Mouse (Mus musculus): ENCODE data around the gene Epsti1.

Gene Epsti1

DNA sequence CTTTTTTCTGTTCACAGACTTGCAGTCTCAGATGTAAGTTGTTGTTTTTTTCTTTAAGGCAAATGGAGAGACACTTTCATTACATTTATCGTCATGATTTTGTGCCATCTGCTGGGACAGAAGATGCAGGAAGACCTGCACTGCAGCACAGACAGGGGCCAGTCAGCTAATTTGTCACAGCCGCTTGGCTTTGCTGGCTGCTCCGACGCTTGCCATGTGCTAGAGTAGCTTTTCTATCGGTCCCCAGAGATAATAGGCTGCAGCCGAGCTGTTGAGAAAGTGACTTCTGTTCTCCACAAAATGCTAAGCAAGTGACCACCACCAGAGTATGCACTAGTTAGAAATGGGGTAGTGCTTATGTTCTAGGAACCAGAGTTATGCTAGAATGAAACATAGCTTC, 104.0 kb downstream of the Epsti1 start:
- in situ Hi-C loops (cut with MboI, MseI) = no loop called here

DNA sequence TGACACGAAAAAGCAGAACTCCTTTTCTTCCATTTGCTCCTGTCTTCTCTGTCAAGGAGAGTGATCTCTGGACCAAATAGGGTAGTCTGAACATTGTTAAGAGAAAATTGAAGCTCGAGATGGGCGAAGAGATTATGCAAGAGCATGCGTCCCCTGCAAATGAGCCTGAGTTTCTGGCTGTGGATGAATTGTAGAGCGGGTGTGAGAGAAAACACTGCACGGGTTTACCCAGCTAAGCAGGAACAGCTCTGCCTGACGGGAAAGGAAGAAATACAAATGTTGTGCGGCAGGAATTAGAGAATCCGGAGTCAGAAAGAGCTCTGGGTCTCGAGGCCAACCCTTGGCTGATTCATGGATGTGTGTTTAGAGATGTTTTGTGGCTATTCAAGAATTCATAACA, 107.8 kb downstream of the Epsti1 start:
- in situ Hi-C loops (cut with MboI, MseI) = no loop called here

DNA sequence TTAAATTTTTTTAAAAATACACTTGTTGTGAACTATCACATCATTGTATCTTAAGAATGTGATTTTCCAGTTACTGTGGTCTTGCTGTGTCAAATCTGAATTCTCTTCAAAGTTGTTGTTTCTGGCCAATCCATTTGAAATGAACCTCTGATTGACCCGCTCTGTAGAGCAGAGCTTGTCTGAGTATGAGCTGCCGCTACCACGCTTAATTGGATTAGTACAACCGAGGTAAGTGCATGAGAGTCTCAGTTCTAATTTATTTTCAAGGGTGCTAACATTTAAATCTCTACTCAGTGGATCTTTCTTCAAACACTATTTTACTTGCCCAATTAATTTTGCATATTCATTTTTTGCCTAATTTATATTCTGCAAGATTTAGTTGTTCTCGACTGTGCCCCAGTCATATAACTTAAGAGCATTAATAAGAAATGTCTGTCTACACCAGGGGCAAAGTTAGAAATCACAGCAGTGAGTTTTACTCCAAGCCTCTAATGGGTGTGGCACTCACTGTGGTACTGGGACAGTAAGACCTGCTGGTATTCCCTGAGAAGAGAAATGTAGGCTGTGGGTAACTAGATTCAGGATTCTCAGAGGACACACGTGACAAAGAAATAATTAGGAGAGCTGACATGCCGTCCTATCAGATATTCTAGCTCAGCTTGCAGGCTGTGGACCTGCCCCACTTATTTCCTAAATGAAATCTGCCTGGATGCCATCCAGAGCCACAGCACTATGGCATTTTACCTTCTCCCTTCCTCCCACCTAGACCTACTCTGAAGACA, 111.7 kb downstream of the Epsti1 start:
- in situ Hi-C loops (cut with MboI, MseI) = no loop called here

DNA sequence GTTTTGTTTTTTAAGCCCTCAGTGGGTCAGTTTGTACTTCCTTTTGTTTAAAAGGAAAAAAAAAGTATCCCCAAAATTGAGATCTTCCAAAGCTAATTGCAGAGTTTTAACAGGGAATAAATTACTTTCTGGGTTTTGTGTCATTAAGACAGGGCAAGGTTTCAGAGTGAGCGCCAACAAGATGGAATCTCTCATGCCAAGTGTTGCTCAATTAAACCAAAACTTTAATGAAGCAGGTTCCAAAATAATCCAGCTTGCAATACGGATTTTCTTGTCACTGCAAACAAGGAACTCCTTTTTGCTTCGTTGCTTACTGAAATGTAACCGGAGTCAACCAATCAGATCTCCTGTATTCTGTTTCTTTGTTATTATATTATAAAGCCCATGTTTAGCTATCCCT, 112.4 kb downstream of the Epsti1 start:
- in situ Hi-C loops (cut with MboI, MseI) = no loop called here

DNA sequence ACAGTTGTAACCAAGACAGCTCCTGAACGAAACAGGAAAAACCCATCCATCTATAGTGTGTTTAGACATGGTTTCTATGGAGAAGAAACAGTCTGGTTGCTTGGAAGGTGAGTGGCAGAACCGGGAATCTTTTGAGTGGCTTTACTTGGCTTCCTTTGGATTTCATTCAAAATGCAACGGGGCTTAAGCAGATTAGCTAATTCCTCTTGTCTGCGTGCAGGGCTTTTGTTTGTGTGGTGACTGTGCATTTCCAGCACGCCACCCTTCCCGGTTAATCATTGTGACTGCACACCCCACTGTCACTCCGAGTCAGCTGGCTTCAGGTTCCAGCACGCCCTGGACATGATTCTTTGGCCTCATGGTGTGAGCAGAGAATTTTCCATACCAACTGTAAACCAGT, 115.9 kb downstream of the Epsti1 start:
- in situ Hi-C loops (cut with MboI, MseI) = no loop called here

DNA sequence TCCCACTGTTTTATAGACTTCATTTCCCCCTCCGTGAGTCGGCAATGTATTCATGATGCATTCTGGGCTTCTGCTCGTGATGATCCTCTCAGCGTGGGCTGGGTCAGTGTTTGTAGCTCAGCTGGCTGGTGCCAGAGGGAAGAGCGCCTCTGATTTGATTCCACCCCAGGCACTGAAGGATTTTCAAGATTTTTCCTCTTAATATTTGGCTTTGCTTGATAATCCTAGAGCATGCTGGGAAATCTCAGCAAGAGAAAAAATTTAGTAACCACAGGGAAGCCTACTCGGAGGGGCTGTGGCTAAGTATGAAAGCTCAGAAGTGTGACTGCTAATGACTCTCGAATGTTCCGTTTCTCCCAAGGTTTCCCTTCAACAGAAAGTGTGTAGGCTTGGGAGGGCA, 134.8 kb downstream of the Epsti1 start:
- in situ Hi-C loops (cut with MboI, MseI) = no loop called here

DNA sequence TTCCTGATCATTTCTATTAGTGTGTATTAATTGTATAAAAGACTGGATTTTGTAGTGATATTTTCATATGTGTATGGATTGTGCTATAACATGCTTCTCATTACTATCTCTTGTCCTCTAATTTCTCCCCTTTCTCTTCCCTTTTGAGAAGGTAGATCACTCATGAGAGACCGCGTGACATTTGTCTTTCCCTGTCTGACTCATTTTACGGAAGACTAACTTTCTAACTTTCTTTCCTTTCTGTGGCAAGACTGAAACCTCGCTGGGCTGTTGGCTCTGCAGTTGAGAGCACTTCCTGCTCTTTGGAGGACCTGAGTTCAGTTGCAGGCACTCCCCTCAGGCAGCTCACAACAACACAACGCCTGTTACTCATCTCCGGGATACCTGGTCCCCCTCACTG, 136.6 kb downstream of the Epsti1 start:
- in situ Hi-C loops (cut with MboI, MseI) = no loop called here

DNA sequence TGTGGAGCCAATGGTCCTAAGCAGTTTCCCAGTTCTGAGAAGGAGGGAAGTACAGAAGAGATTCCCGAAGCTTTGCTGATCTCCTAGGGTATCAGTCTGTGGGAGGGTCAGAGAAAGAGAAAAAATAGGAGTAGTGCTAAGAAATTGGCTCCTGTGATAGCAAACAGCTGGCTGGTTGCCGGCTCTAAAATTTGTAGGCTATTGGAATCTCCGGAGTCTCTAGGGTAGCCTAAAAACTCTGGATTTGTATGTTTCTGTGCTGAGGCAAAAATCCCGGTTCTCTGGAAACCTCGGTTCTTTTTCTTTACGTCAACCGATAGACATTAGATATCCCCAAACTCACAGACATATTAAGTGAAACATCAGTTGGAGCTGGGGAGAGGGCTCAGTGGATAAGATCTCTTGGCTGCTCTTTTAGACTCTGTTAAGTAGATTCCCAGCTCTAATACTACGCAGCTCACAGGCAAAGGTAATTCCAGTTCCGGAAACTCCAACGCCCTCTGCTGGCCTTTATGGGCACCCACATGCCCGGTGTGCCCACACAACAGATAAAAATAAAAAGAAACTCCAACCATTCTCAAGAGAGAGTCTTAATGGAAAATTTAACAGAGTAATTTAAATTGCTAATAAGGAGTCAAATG, 138.0 kb downstream of the Epsti1 start:
- in situ Hi-C loops (cut with MboI, MseI) = no loop called here

DNA sequence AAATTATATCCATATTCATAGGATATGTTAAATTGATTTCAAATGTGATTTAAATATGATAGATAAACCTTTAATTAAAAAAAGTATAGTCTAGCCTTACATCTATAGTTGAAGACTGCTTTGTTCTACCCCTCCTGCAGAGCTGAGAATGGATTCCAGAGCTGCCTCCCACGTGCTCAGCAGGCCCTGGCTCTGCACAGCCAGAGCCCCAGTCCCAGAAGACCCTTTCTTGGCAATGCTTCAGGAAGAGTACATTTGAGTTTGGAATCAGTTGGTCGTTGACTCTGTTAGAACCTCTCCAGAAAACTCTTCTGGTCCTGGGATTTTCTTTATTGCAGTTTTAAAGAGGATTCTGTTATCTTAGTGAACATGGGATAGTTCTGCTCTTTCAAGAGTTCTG, 139.0 kb downstream of the Epsti1 start:
- in situ Hi-C loops (cut with MboI, MseI) = no loop called here

DNA sequence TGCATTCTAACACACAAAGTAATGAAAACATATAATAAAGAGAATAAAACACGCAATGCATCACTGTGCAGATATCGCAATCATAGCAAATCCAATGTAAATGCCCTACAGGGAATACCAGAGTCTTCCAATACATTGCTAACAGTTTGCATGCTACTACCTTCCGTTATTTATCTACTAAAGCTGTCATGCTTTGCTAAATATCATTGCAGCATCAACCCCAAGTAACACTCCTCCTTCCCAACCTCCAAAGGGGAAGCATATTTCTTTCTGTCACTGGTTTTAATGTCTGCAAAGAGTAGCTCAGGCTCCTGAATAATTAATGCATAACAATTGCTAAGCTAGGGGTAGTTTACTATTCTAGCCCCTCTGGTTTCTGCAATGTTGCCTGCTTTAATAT, 144.2 kb downstream of the Epsti1 start:
- in situ Hi-C loops (cut with MboI, MseI) = no loop called here

DNA sequence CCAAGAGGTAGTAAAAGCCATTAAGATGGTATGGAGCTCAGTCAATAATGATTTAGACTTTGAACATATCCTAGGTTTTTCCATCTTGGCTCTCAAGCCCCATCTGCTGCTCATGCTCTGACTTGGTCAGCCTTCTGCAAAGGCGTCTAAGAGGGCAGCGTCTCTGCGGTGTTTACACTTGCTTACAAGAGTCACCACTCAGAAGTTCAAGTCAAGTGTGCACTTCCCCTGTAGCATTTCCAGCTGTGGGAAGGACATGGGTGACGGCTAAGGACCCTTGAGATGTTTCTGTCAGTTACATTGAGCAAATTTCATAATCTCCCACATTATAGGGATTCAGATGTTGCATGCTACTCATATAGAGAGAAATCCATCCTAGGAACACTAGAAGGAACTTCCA, 144.6 kb downstream of the Epsti1 start:
- in situ Hi-C loops (cut with MboI, MseI) = no loop called here

Measured in T-helper 2 cell (primary cell).